Mouse (Mus musculus): ENCODE results near the gene Pgm2l1. TPM values are rescaled to one million over a fixed set of nuclear protein-coding genes. Genes with fewer than 3 reads are reported as not detected.

Gene Pgm2l1
- polyA plus RNA-seq, 1 experiment: 5.3 TPM

DNA sequence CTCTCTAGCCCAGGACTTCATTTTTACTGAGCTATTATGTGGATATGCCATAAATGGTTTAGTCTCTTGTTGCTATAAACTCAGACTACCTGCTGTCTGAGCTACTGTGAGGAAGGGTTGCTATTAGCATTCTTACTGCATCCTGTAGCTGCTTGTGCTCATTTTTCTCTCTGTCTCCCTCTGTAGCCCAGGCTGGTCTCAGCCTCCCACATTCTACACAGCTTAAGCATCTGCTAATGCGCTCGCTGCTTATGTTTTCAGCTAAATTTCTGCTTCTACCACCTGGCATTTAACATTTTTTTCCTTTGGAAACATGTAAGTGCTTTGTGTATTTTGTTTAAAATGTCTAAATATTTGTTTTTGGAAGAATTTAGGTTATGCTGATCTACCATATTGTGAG lies 68.6 kb downstream of the Pgm2l1 start:
- no peaks in the 10 kb centered on the region for H3K4me1 ChIP-seq (ENCODE audit: control insufficient read depth, insufficient read depth, low read length)
- no peak overlapping the region for H3K27ac ChIP-seq (ENCODE audit: control insufficient read depth, insufficient read depth, low read depth, low read length)
- H3K27me3 ChIP-seq (ENCODE audit: control insufficient read depth, insufficient read depth, low read length): no peaks in the 10 kb centered on the region
- H3K36me3 ChIP-seq (ENCODE audit: control insufficient read depth, insufficient read depth, low read length): no peaks in the 10 kb centered on the region
- TF ChIP-seq POLR2A (IDR thresholded peaks at IDR 0.05; ENCODE audit: control insufficient read depth, low read depth, low read length): no peak
- TF ChIP-seq CTCF (IDR thresholded peaks at IDR 0.05; ENCODE audit: control insufficient read depth, insufficient read depth, insufficient replicate concordance, low read depth, low read length): no peak
- H3K4me3 ChIP-seq (ENCODE audit: control insufficient read depth, low read depth, low read length): no peak overlapping the region

DNA sequence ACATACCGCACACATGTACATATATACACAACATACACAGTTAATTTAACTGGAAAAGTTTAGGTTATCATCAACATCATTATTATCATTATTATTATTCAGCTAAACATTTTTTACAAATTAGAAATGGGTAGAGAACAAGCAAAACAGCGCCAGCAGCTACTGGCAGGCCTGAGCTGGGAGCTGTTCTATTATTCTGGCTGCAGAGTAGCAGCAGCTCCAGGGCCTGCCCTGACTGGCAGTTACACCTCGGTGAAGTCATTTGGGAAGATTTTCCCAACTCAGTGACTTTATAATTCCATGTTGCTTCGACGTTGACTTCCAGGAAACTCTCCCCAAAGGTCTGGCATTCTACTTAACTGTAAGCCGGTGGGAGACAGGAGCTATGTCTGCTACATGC lies 69.5 kb downstream of the Pgm2l1 start:
- no peak for TF ChIP-seq CTCF (IDR thresholded peaks at IDR 0.05; ENCODE audit: control insufficient read depth, insufficient read depth, insufficient replicate concordance, low read depth, low read length)
- TF ChIP-seq POLR2A (IDR thresholded peaks at IDR 0.05; ENCODE audit: control insufficient read depth, low read depth, low read length): no peak
- H3K27ac ChIP-seq (ENCODE audit: control insufficient read depth, insufficient read depth, low read depth, low read length): no peak overlapping the region
- H3K36me3 ChIP-seq (ENCODE audit: control insufficient read depth, insufficient read depth, low read length): no peaks in the 10 kb centered on the region
- H3K27me3 ChIP-seq (ENCODE audit: control insufficient read depth, insufficient read depth, low read length): no peaks in the 10 kb centered on the region
- no peak overlapping the region for H3K4me3 ChIP-seq (ENCODE audit: control insufficient read depth, low read depth, low read length)
- peaks cover 2% of the 10 kb centered on the region; the same call in 1 of the 2 replicates for H3K4me1 ChIP-seq (ENCODE audit: control insufficient read depth, insufficient read depth, low read length)

DNA sequence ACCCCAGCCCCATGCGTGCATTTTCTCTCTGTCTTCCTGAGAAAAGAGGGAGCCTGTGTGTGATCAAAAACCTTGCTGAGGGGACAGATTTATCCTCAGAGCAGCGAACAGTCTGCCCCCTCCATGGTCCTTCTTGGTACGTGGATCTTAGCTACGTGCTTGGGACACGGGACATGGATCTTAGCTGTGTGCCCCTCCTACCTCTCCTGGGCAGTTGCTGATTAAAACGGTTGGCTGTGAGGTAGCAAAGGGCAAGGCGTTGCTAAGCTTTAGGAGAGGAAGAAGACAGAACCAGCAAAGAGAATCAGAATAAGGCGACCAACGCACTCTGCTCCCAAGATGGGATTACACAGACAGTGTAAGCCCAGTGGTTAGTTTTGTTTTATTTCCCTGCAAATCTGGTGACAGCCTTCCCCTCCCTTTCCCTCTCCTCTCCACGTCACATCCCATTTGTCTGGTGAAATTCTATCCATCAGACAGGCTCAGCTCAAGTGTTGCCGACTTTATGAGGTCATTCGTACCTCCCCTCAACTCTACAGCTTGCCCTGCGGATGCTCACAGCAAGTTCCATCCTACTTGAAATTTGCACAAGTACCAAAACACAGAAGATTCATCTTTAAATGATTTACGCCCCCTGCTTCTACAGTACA lies 71.8 kb downstream of the Pgm2l1 start:
- TF ChIP-seq CTCF (IDR thresholded peaks at IDR 0.05; ENCODE audit: control insufficient read depth, insufficient read depth, insufficient replicate concordance, low read depth, low read length): no peak
- TF ChIP-seq POLR2A (IDR thresholded peaks at IDR 0.05; ENCODE audit: control insufficient read depth, low read depth, low read length): no peak
- H3K27ac ChIP-seq (ENCODE audit: control insufficient read depth, insufficient read depth, low read depth, low read length): no peak overlapping the region
- H3K27me3 ChIP-seq (ENCODE audit: control insufficient read depth, insufficient read depth, low read length): no peaks in the 10 kb centered on the region
- no peak overlapping the region for H3K4me3 ChIP-seq (ENCODE audit: control insufficient read depth, low read depth, low read length)
- H3K4me1 ChIP-seq (ENCODE audit: control insufficient read depth, insufficient read depth, low read length): peaks cover 2% of the 10 kb centered on the region; the same call in 1 of the 2 replicates
- no peaks in the 10 kb centered on the region for H3K36me3 ChIP-seq (ENCODE audit: control insufficient read depth, insufficient read depth, low read length)

DNA sequence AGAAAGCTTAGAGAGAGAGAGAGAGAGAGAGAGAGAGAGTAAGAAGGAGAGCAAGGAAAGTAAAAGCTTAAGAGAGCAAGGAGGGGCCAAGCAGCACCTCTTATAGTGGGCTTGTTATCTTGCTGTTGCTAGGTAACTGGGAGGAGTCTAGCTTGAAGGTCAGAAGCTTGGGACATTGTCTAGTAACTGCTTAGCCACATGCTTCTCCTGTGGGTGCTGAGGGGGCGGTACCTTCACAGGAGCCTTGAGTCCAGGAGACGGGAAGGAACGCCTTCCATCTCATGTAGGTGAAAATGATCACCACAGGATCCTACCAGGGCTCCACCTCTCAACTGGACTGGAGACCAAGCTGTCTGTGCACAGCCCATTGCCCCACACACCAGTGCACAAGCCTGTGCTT lies 74.2 kb downstream of the Pgm2l1 start:
- Histone ChIP-seq H3K4me3 (ENCODE audit: control insufficient read depth, low read depth, low read length) (no peak overlapping the region), H3K36me3 (ENCODE audit: control insufficient read depth, insufficient read depth, low read length) (no peaks in the 10 kb centered on the region), H3K27me3 (ENCODE audit: control insufficient read depth, insufficient read depth, low read length) (no peaks in the 10 kb centered on the region), H3K27ac (ENCODE audit: control insufficient read depth, insufficient read depth, low read depth, low read length) (no peak overlapping the region), H3K4me1 (ENCODE audit: control insufficient read depth, insufficient read depth, low read length) (peaks cover 2% of the 10 kb centered on the region; the same call in 1 of the 2 replicates)
- TF ChIP-seq POLR2A (IDR thresholded peaks at IDR 0.05; ENCODE audit: control insufficient read depth, low read depth, low read length) (no peak), CTCF (IDR thresholded peaks at IDR 0.05; ENCODE audit: control insufficient read depth, insufficient read depth, insufficient replicate concordance, low read depth, low read length) (no peak)

DNA sequence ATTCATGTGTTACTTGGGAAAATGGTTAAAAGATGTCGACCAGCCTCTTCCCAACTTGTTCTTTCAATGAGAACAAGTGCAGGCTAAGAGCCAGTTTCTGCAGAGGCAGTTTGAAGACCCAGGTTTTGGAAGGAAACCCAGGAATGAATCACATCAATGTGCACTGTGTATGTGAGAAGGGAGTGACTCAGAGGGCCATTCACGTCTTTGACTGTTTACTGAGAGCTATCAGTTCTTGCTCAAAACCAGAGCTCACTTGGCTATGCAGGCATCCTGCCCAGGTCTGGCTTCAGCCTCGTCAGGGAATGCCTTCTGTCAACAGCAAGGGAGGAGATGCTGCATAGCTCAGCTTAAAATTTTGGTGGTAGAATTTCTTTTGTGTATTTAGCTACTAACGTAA lies 75.1 kb downstream of the Pgm2l1 start:
- no peak overlapping the region for H3K27ac ChIP-seq (ENCODE audit: control insufficient read depth, insufficient read depth, low read depth, low read length)
- no peaks in the 10 kb centered on the region for H3K36me3 ChIP-seq (ENCODE audit: control insufficient read depth, insufficient read depth, low read length)
- TF ChIP-seq POLR2A (IDR thresholded peaks at IDR 0.05; ENCODE audit: control insufficient read depth, low read depth, low read length): no peak
- no peak for TF ChIP-seq CTCF (IDR thresholded peaks at IDR 0.05; ENCODE audit: control insufficient read depth, insufficient read depth, insufficient replicate concordance, low read depth, low read length)

DNA sequence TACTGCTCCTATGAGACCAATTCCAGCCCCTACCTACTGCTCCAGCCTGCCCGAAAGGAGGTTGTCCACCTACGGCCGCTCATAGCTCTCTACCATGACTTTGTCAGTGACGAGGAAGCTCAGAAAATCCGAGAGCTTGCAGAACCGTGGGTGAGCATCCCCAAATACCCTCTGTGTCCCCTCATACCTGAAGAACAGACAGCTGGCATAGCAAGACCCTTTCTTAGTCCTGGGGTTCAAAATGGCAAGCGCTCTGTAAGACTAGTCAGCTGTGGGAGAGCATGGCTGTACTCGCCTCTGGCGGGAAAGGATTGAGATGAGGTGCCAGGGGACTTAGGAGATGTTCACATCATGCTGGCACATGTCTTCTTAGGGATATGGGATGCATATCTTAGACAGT lies 78.7 kb downstream of the Pgm2l1 start:
- H3K27ac ChIP-seq (ENCODE audit: control insufficient read depth, insufficient read depth, low read depth, low read length): no peak overlapping the region
- no peaks in the 10 kb centered on the region for H3K27me3 ChIP-seq (ENCODE audit: control insufficient read depth, insufficient read depth, low read length)
- H3K36me3 ChIP-seq (ENCODE audit: control insufficient read depth, insufficient read depth, low read length): no peaks in the 10 kb centered on the region
- no peak overlapping the region for H3K4me3 ChIP-seq (ENCODE audit: control insufficient read depth, low read depth, low read length)
- peaks cover 2% of the 10 kb centered on the region; the same call in 1 of the 2 replicates for H3K4me1 ChIP-seq (ENCODE audit: control insufficient read depth, insufficient read depth, low read length)
- TF ChIP-seq POLR2A (IDR thresholded peaks at IDR 0.05; ENCODE audit: control insufficient read depth, low read depth, low read length): no peak
- no peak for TF ChIP-seq CTCF (IDR thresholded peaks at IDR 0.05; ENCODE audit: control insufficient read depth, insufficient read depth, insufficient replicate concordance, low read depth, low read length)

More for the DNA sequence above, 75.1 kb downstream of the Pgm2l1 start:
- Histone ChIP-seq H3K27me3 (ENCODE audit: control insufficient read depth, insufficient read depth, low read length) (no peaks in the 10 kb centered on the region), H3K4me3 (ENCODE audit: control insufficient read depth, low read depth, low read length) (no peak overlapping the region), H3K4me1 (ENCODE audit: control insufficient read depth, insufficient read depth, low read length) (peaks cover 2% of the 10 kb centered on the region; the same call in 1 of the 2 replicates)

DNA sequence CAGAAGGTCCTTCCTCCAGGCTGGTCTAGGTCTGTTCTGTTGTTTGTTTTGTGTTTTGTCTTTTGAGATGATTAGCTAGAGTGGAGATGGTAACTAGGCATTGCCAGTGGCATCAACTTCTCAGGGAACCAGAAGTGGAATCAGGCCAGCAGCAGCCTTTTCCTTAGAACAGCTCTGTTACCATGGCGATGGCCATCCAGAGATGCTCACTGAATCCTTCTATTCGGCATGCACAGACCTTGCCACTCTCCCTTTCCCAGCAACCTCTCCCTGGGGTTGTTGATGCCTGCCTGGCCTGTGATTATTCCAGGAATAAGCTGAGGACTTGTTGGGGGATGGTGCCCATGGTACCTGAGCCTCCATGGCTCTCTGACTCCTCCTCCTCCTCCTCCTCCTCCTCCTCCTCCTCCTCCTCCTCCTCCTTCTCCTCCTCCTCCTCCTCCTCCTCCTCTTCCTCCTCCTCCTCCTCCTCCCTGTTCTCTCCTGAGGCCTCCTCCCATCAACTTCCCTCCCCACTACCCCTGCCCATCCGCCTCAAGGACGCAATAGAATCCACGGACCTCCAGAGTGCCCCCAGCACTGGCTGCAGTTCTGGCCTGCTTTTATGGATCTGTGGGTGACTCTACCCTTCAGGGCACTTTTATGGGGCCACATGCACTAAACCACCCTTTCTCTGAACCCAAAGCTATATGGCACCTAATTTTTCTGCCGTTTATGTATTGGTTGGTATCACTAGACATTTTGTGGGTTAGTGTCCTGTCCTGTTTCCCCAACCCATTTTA lies 80.9 kb downstream of the Pgm2l1 start:
- TF ChIP-seq CTCF (IDR thresholded peaks at IDR 0.05; ENCODE audit: control insufficient read depth, insufficient read depth, insufficient replicate concordance, low read depth, low read length): no peak
- TF ChIP-seq POLR2A (IDR thresholded peaks at IDR 0.05; ENCODE audit: control insufficient read depth, low read depth, low read length): no peak
- Histone ChIP-seq H3K4me1 (ENCODE audit: control insufficient read depth, insufficient read depth, low read length) (no peaks in the 10 kb centered on the region), H3K4me3 (ENCODE audit: control insufficient read depth, low read depth, low read length) (no peak overlapping the region), H3K36me3 (ENCODE audit: control insufficient read depth, insufficient read depth, low read length) (no peaks in the 10 kb centered on the region), H3K27ac (ENCODE audit: control insufficient read depth, insufficient read depth, low read depth, low read length) (no peak overlapping the region), H3K27me3 (ENCODE audit: control insufficient read depth, insufficient read depth, low read length) (no peaks in the 10 kb centered on the region)

Measured in testis, adult 2 months (tissue).